Mouse (Mus musculus) intestine, postnatal 0 days (tissue): ENCODE measurements at regions not wholly inside any gene's neighbourhood (a gene's known extent, or its start where the extent isn't known, plus 50 kb on each side); places are given as distances from the start of the nearest gene placed in this dataset.

Experiments
- ATAC-seq: fragments of 200-750 bp; cut with Nextera tagmentation; 2 replicates; pipeline ENCODE4 v1.8.0; 2017; ENCODE audit warnings: mild to moderate bottlenecking, moderate TSS enrichment, moderate library complexity
- H3K27ac ChIP-seq: fragments of 300-500 bp; sonication (generic); 2 replicates; pipeline ENCODE4 v1.5.1; 2014; ENCODE audit warnings: mild to moderate bottlenecking, low read depth, low read length, moderate library complexity
- H3K27me3 ChIP-seq: fragments of 300-500 bp; sonication (generic); replicated peaks from 2 replicates; pipeline ENCODE4 v1.6.1; 2014; ENCODE audit warnings: low read length, mixed read lengths; ENCODE audit not compliant: control insufficient read depth, insufficient read depth
- H3K36me3 ChIP-seq: fragments of 300-500 bp; sonication (generic); 2 replicates; pipeline ENCODE4 v1.6.1; 2014; ENCODE audit warnings: mild to moderate bottlenecking, moderate library complexity; ENCODE audit not compliant: control insufficient read depth, insufficient read depth
- H3K4me1 ChIP-seq: fragments of 300-500 bp; sonication (generic); replicated peaks from 2 replicates; pipeline ENCODE4 v1.6.1; 2014; ENCODE audit warnings: antibody characterized with exemption, low read length, mixed read lengths; ENCODE audit not compliant: control insufficient read depth, insufficient read depth
- H3K4me2 ChIP-seq: fragments of 300-500 bp; sonication (generic); replicated peaks from 2 replicates; pipeline ENCODE4 v1.6.1; 2014; ENCODE audit warnings: low read depth, mild to moderate bottlenecking, moderate library complexity
- H3K4me3 ChIP-seq: fragments of 300-500 bp; sonication (generic); 2 replicates; pipeline ENCODE4 v1.5.1; 2014; ENCODE audit warnings: low read depth, low read length
- H3K9ac ChIP-seq: fragments of 300-500 bp; sonication (generic); 2 replicates; pipeline ENCODE4 v1.6.1; 2014; ENCODE audit warnings: mild to moderate bottlenecking, low read depth, low read length
- H3K9me3 ChIP-seq: fragments of 300-500 bp; sonication (generic); 2 replicates; pipeline ENCODE4 v1.6.1; 2016; ENCODE audit warnings: mixed run types; ENCODE audit not compliant: control insufficient read depth
- CTCF ChIP-seq: sonication (generic); IDR thresholded peaks from 2 replicates; pipeline ENCODE4 v1.5.1; 2016; ENCODE audit warnings: low read depth, mild to moderate bottlenecking, control low read depth, antibody characterized with exemption, moderate library complexity
- WGBS: fragments of 180-500 bp; shearing (Covaris S2); extraction: QIAGEN DNeasy Blood & Tissue Kit; methylation state at CpG from one replicate; pipeline ENCODE4 v1.1.7; 2014; 5-methylcytosine and 5-hydroxymethylcytosine counted together

GRCm38 (mm10) chr11:24396911-24397310 is 319.1 kb downstream of the Bcl11a start:
- Histone ChIP-seq H3K27ac (no peak overlapping the region), H3K9ac (no peak overlapping the region), H3K27me3 (no peaks in the 10 kb centered on the region), H3K4me2 (no peak overlapping the region), H3K36me3 (no peaks in the 10 kb centered on the region), H3K4me1 (no peaks in the 10 kb centered on the region), H3K4me3 (no peak overlapping the region), H3K9me3 (no peaks in the 10 kb centered on the region)
- no peak for ATAC-seq
- no peak for TF ChIP-seq CTCF
- 64% methylated on average over 5 of the region's 5 CpGs for WGBS

- no peaks in the 10 kb centered on the region for H3K4me1 ChIP-seq
- H3K9ac ChIP-seq: no peak overlapping the region
- no peaks in the 10 kb centered on the region for H3K27me3 ChIP-seq
- no peak overlapping the region for H3K27ac ChIP-seq
- 33% methylated on average over 1 of the region's 1 CpGs for WGBS
- ATAC-seq: peak; percentile 71
- no peak overlapping the region for H3K4me3 ChIP-seq
- H3K4me2 ChIP-seq: no peak overlapping the region
- no peaks in the 10 kb centered on the region for H3K9me3 ChIP-seq
- TF ChIP-seq CTCF: no peak
- H3K36me3 ChIP-seq: no peaks in the 10 kb centered on the region
Measured at GRCm38 (mm10) chr11:24397710-24398109, 319.9 kb downstream of the Bcl11a start.

GRCm38 (mm10) chr11:24401151-24401550 is 323.3 kb downstream of the Bcl11a start:
- TF ChIP-seq CTCF: no peak
- Histone ChIP-seq H3K4me1 (no peaks in the 10 kb centered on the region), H3K4me2 (no peak overlapping the region), H3K27ac (no peak overlapping the region), H3K9ac (no peak overlapping the region), H3K27me3 (no peaks in the 10 kb centered on the region), H3K4me3 (no peak overlapping the region), H3K9me3 (no peaks in the 10 kb centered on the region), H3K36me3 (no peaks in the 10 kb centered on the region)
- 69% methylated on average over 3 of the region's 3 CpGs for WGBS
- ATAC-seq: no peak

- ATAC-seq: peak; percentile 57
- WGBS: 19% methylated on average over 3 of the region's 3 CpGs
- TF ChIP-seq CTCF: no peak
Measured at GRCm38 (mm10) chr11:24402127-24402526, 324.3 kb downstream of the Bcl11a start.

GRCm38 (mm10) chr11:24414804-24415203 is 336.9 kb downstream of the Bcl11a start:
- Histone ChIP-seq H3K4me2 (no peak overlapping the region), H3K9me3 (peaks cover 5% of the 10 kb centered on the region; the same call in 1 of the 2 replicates), H3K27ac (no peak overlapping the region), H3K9ac (no peak overlapping the region), H3K4me1 (no peaks in the 10 kb centered on the region), H3K4me3 (no peak overlapping the region), H3K36me3 (no peaks in the 10 kb centered on the region), H3K27me3 (no peaks in the 10 kb centered on the region)
- TF ChIP-seq CTCF: peak; percentile 72
- ATAC-seq: no peak

More at GRCm38 (mm10) chr11:24402127-24402526, 324.3 kb downstream of the Bcl11a start:
- H3K27ac ChIP-seq: no peak overlapping the region
- no peak overlapping the region for H3K4me2 ChIP-seq
- H3K4me1 ChIP-seq: no peaks in the 10 kb centered on the region
- no peaks in the 10 kb centered on the region for H3K9me3 ChIP-seq
- no peak overlapping the region for H3K4me3 ChIP-seq
- H3K27me3 ChIP-seq: no peaks in the 10 kb centered on the region
- H3K36me3 ChIP-seq: no peaks in the 10 kb centered on the region
- no peak overlapping the region for H3K9ac ChIP-seq

- H3K4me3 ChIP-seq: no peak overlapping the region
- H3K27me3 ChIP-seq: no peaks in the 10 kb centered on the region
- no peaks in the 10 kb centered on the region for H3K36me3 ChIP-seq
- no peak for ATAC-seq
- H3K4me1 ChIP-seq: no peaks in the 10 kb centered on the region
- 80% methylated on average over 10 of the region's 10 CpGs for WGBS
- TF ChIP-seq CTCF: no peak
- peaks cover 5% of the 10 kb centered on the region; the same call in 1 of the 2 replicates for H3K9me3 ChIP-seq
- H3K27ac ChIP-seq: no peak overlapping the region
- no peak overlapping the region for H3K4me2 ChIP-seq
- H3K9ac ChIP-seq: no peak overlapping the region
Measured at GRCm38 (mm10) chr11:24422066-24422775, 344.4 kb downstream of the Bcl11a start.

- Histone ChIP-seq H3K9ac (no peak overlapping the region), H3K4me2 (no peak overlapping the region), H3K4me3 (no peak overlapping the region), H3K27me3 (no peaks in the 10 kb centered on the region), H3K9me3 (no peaks in the 10 kb centered on the region), H3K27ac (no peak overlapping the region), H3K4me1 (no peaks in the 10 kb centered on the region), H3K36me3 (no peaks in the 10 kb centered on the region)
- no peak for ATAC-seq
- no peak for TF ChIP-seq CTCF
- WGBS: 82% methylated on average over 6 of the region's 6 CpGs
Measured at GRCm38 (mm10) chr11:24423278-24423677, 345.4 kb downstream of the Bcl11a start.
